Comparison of ENCODE assay signal across 21 mouse cellular contexts in the genomic region with DNA sequence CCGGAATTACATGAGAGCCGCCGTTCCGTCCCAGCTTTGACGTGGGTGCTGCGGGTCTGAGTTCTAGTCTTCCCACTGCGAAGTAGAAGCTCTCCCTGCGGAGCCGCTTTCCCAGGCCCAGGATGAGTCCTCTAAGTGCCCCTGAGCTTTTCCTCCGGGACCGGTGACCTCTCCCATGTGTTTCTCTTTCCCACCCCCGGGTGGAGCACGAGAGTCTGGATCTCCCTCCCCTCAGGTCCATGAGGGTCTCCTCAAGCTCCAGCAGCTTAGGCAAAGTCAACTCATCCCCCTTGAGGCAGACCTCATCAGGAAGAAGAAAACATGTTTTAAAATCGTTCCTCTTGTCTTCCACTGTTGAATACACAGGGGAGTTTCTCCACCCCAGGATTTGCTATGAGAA.
"Had no signal": no experiment of that assay in that cellular context is flagged by ENCODE, and none has a peak within 500 bp of the region (broad histone marks: within the 10 kb centered on the region; RNA-seq: fewer than 3 reads in every experiment).

No protein-coding gene starts in this region.

- DNase-seq: kidney, adult 18-20 months; kidney, adult 9 months; kidney, postnatal 10 days; kidney, postnatal 36 days; liver; lung, adult 18-20 months; lung, postnatal 10 days; lung, postnatal 36 days; thymus, adult 18-20 months; thymus, postnatal 14 days; thymus, postnatal 4 days had no signal

- ATAC-seq: liver, embryonic 12.5 days; midbrain, embryonic 13.5 days had no signal

- H3K9ac ChIP-seq: limb, embryonic 13.5 days; liver, embryonic 12.5 days; liver, embryonic 15.5 days; lung, embryonic 15.5 days; midbrain, embryonic 13.5 days; neural tube, embryonic 12.5 days; neural tube, embryonic 15.5 days had no signal

- H3K4me3 ChIP-seq: limb, embryonic 10.5 days; limb, embryonic 13.5 days; liver, embryonic 12.5 days; liver, embryonic 15.5 days; lung, embryonic 15.5 days; megakaryocyte, embryonic 14.5 days; midbrain, embryonic 10.5 days; midbrain, embryonic 13.5 days; neural tube, embryonic 12.5 days; neural tube, embryonic 15.5 days had no signal

- H3K27me3 ChIP-seq: liver, embryonic 12.5 days; liver, embryonic 15.5 days; lung, embryonic 15.5 days; megakaryocyte, embryonic 14.5 days; midbrain, embryonic 13.5 days; neural tube, embryonic 12.5 days; neural tube, embryonic 15.5 days had no signal

- H3K4me2 ChIP-seq: limb, embryonic 13.5 days; liver, embryonic 12.5 days; liver, embryonic 15.5 days; lung, embryonic 15.5 days; midbrain, embryonic 13.5 days; neural tube, embryonic 12.5 days; neural tube, embryonic 15.5 days had no signal

- H3K9me3 ChIP-seq: limb, embryonic 10.5 days; limb, embryonic 13.5 days; liver, embryonic 12.5 days; liver, embryonic 15.5 days; lung, embryonic 15.5 days; megakaryocyte, embryonic 14.5 days; midbrain, embryonic 10.5 days; midbrain, embryonic 13.5 days; neural tube, embryonic 12.5 days; neural tube, embryonic 15.5 days had no signal

- H3K4me1 ChIP-seq: limb, embryonic 10.5 days; limb, embryonic 13.5 days; liver, embryonic 12.5 days; liver, embryonic 15.5 days; lung, embryonic 15.5 days; megakaryocyte, embryonic 14.5 days; neural tube, embryonic 12.5 days; neural tube, embryonic 15.5 days had no signal

- H3K36me3 ChIP-seq: limb, embryonic 10.5 days; limb, embryonic 13.5 days; liver, embryonic 12.5 days; liver, embryonic 15.5 days; lung, embryonic 15.5 days; midbrain, embryonic 10.5 days; midbrain, embryonic 13.5 days; neural tube, embryonic 12.5 days; neural tube, embryonic 15.5 days had no signal

- H3K27ac ChIP-seq: limb, embryonic 10.5 days; limb, embryonic 13.5 days; liver, embryonic 12.5 days; liver, embryonic 15.5 days; lung, embryonic 15.5 days; midbrain, embryonic 10.5 days; midbrain, embryonic 13.5 days; neural tube, embryonic 12.5 days; neural tube, embryonic 15.5 days had no signal
